Mouse (Mus musculus) inflammation-experienced regulatory T-cells, adult 6 months (primary cell): ENCODE measurements around the gene Best3. TPM values are rescaled to one million over a fixed set of nuclear protein-coding genes. Genes with fewer than 3 reads are reported as not detected.

Experiments used
- ATAC-seq: one replicate; pipeline ENCODE4 v1.8.0; 2017
- polyA plus RNA-seq, 3 experiments: library from polyadenylated mRNA; unstranded; fragments of 100-300 nt; shearing (Covaris generic); gene quantifications; one replicate each; pipeline ENCODE4 v1.2.1; 2017

Gene Best3
- polyA plus RNA-seq = not detected

GRCm38 (mm10) chr10:116986264-116987082 is at the start of gene Best3:
Best3 (plus strand) TSS chr10:116986314.
- no peak for ATAC-seq

DNA sequence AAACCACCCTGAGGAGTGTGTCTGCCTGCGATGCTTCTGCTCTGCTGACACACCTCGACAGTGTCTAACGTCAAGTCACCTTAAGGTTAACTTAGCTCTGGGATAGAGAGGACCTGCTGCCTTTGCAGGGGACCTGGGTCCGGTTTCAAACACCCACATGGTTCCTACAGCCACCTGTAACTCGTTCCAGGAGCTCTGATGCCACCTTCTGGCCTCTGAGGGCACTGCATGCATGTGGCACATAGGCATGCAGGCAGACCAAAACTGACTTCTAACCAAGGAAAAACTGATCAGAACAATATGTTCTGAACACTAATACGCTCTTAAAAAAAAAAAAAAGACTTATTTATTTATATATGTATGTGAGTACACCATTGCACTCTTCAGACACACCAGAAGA is 43.1 kb upstream of the Best3 start:
- peak; percentile 36 for ATAC-seq

- no peak for ATAC-seq
These were observed 42.0 kb upstream of the Best3 start for GRCm38 (mm10) chr10:116944144-116944543.

DNA sequence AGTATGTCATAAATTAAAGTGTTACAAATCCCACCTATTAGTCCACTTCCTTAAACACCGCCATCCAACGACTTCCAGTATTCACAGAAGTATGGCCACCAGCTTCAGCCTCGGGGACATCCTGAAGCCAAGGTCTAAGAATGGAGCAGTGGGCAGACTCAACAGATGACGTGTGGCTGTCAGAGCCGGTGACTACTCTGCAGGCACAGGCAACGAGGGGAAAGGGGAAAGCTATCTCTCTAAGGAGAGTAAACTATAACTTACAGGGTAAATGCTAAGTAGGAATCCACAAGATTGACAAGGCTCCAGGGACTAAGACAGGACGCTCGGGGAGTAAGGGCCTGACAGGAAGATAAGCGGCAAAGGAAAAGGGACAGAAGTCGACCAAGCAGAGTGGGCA is 41.2 kb upstream of the Best3 start:
- no peak for ATAC-seq

- ATAC-seq = no peak
These were observed 37.7 kb upstream of the Best3 start for GRCm38 (mm10) chr10:116948414-116948813.

DNA sequence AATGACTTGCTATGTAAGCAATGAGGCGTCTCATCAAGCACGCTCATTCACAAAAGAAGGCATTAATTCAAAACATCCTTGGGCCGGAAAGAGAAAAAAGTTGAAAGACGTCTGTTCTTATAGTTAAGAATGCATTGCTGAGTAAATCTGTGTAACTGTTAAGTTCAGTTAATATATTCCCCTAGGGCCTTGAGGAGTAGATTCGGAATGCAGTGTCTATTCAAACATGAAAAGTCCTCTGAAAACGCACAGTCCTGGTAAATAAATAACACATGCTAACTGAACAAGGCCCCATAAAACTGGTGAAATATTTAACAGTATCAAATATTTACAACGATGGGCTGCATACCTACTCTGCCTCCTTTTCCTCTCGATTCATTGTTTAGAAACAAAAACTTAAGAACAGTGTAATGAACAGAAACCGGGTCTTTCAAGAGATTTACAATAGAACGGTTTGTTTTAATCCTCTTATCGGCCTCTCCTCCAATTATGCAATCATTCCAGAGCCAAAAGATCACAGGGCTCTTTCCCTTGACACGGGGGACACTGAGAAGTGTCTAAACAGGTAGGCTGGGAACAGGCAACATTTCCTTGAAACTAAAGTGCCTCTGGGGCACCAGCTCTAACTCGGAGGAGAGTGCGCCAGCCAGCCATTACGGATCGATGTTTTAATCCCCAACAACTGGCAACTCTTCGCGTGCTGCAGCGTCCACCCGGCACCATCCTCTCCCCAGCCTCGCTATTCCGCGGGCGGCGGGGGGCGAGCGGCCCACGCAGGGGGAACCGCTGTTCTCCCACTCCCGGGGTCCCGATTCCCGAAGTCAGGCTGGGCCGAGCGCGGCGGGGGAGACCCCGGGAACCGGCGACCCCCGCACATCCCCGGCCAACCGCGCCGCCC is 36.8 kb upstream of the Best3 start:
- ATAC-seq = peak; percentile 20

DNA sequence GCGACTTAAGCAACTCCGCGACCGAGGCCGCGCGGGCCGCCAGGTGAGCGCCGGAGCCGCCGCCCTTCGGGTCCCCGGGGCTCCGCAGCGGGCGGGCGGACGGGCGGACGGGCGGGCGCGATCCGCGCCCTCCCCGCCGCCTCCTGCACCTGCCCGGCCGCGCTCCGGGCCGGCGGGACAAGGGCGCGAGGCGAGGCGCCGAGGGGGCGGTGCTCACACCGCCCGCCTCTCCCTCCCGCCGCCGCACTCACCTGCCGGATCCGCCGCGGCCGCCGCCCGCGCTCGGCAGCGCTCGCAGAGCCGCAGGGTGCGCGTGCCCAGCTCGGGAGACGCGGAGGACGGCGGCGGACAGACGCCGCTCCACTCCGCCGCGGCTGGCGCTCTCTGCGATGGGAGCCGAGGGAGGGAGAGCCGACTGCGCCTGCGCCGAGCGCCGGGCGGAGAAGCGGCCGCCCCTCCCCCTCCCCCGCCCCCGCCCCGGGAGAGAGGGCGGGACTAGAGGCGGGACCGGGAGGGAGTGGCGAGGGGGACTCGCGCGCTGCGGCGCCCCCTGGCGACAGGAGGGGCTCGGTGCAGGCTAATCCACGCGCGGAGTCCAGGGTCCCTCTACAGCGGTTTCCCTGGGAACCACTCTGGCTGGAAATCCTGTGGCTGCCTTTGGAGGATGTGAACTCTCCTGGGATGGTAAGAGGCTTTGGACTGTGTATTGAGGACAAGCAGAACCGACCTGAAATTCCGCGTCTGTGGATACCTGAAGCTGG is 35.9 kb upstream of the Best3 start, which contains the start of gene Rab3ip:
TSS of gene Rab3ip (minus strand) at position 761 of the 761 bp plus-strand sequence.
- peak; percentile 67 for ATAC-seq

- peak; percentile 33 for ATAC-seq
These were observed 35.2 kb upstream of the Best3 start for GRCm38 (mm10) chr10:116950886-116951285.

GRCm38 (mm10) chr10:116955191-116955590 is 30.9 kb upstream of the Best3 start:
- ATAC-seq = no peak

GRCm38 (mm10) chr10:116956483-116957158 is 29.5 kb upstream of the Best3 start:
- no peak for ATAC-seq

GRCm38 (mm10) chr10:116957867-116958551 is 28.1 kb upstream of the Best3 start:
- ATAC-seq = no peak

- ATAC-seq = no peak
These were observed 24.0 kb upstream of the Best3 start for GRCm38 (mm10) chr10:116962152-116962551.

GRCm38 (mm10) chr10:116962803-116963202 is 23.3 kb upstream of the Best3 start:
- no peak for ATAC-seq

DNA sequence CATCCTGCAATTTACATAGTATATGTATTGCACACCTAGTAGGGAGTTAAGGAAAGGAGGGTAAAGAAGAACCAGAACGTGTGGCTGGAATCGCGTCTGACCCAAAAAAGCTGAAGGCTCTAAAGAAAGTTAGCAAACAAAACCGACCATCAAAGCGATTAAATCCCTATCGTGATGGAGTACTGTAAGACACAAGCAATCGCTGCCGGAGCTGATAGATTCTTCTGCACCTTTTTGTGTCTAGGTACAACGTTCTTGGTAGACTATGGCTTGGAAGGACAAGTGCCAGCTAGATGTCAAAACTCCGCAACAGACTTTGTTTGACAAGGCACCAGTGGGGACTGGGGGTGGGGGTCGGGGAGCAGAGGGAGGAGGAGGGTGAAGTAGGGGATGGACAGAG is 22.0 kb upstream of the Best3 start:
- no peak for ATAC-seq

DNA sequence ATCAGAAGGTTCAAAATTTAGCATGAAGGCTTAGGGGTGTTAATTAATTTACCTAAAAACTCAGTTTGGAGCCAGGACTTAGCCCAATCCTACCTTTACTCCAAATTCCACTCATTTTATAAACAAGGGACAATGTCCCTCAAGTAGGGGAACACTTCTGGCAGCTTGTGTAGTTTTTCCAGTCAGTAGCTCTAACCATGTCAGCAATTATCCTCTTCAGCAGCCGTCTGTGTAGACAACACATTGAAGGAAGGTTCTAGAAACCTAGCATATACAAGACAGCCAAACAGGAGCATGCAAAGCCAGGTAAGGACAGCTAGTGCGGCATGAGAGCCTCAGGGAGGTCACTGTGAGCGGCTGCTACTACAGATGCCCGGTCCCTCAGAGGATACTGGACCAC is 21.5 kb upstream of the Best3 start:
- no peak for ATAC-seq

DNA sequence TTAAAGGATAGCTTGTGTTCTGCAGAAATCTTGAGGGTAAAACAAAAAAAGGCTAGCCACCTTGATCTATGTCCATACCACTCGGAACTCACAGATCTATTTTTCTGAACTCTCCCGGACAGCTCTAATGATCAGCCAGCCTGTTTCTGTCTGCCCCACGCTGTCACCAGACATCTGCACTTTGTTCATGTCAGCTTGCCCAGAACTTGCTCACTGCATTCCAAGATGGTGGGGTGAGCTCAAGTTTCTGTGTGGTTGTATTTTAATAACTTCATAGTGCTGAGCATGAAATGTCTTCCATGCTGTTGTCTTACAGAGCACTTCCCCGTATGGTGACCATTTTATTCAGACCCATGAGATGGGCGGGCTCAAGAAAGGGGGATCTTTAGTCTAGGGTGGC is 20.8 kb upstream of the Best3 start:
- ATAC-seq = no peak

DNA sequence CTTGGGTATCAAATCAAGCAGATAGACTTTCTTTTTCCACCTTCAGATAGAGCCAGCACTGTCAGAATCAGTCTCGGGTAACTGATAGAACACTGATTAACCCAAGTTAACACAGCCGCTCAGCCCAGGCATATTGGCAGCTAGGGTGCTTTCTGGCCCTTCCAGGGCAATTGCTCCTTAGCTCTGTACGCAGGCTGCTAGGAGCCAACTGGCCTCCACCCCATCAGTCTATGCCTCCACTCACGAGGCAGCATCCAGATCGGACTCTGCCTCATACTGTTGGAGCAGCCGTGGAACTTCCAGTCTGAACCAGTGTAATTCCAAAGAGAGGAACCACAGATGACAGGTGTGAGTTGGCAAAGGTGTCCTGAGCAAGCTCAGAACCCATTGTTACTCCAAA is 20.0 kb upstream of the Best3 start:
- no peak for ATAC-seq

DNA sequence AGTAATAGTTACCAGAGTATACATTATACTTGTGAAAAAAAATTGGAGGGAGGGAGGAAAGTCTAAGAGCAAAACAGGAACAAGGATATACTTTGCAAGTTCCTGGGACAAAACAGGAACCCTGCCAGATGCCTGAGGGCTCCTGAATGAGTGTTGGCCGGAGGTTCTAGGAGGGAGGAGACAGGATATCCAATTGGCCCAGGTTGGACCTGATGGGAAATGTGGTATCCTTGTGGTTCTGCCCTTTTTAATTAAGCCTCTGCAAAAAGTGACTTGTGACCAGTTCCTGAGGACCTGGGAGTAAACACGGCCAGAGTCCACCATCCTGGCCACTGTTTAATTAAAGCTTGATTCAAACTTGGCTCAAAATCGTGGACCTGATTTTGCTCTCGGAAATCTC is 17.4 kb upstream of the Best3 start:
- ATAC-seq = no peak

GRCm38 (mm10) chr10:116972509-116972908 is 13.6 kb upstream of the Best3 start, which contains the start of gene Gm10271:
Gm10271 (minus strand) TSS chr10:116972609.
- ATAC-seq = no peak

DNA sequence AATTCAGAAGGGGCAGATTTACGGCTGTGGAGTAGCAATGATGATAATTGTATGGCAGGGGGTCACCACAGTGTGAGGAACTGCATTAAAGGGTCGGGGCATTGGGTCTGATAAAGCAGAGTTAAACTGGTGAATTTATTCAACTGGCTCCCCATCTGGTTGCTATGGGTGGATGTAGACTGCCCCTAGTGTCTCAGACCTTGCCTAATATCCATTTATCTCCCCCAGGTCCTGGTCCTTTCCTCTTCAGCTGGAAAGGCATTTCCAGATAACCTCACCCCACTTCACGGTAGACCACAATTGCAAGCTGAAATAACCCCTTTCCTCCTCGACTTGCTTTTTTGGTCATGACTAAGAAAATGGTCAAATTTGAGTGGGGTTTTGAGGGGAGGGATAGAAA is 8.7 kb upstream of the Best3 start:
- no peak for ATAC-seq

DNA sequence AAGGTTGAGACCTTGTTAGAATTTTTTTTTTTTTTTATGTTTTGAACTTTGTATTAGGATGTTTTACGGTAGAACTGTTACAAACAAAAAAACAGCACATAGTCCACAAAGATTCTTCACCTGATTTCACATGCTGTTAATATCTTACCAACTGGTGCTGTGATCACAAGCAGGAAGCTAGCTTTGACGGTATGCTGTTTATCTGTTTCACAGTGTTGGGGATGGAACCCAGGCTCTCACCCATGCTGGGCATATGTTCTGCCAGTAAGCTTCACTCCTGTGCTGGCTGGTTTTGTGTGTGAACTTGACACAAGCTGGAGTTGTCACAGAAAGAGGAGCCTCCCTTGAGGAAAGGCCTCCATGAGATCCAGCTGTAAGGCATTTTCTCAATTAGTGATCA is 8.3 kb upstream of the Best3 start:
- no peak for ATAC-seq

DNA sequence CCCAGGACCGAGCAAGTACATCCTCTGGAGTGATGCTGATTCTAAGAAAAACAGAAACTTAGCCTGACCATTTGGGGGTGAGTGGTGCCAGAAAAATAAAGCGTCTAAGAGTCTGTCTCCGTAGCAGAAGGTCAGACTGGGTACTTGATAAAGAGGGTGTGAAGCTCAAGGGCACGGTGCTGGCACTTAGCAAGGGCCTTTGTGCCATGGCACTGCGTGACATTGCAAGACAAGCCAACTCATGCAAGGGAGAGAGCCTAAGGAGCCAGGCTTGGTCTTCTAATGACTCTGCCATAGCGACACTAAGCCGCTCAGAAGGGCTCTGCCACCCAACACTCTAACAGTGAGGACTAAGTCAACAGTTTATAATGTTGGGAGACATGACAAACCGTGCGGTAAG is 7.3 kb upstream of the Best3 start:
- ATAC-seq = no peak
